Mouse (Mus musculus) hindbrain, embryonic 14.5 days (tissue): ENCODE measurements around the gene Ier5. TPM values are rescaled to one million over a fixed set of nuclear protein-coding genes. Genes with fewer than 3 reads are reported as not detected.
A peak's percentile ranks its signal among the peaks of the same experiment; 100 is the strongest.

Source experiments
- ATAC-seq: fragments of 200-750 bp; cut with Nextera tagmentation; 2 replicates; pipeline ENCODE4 v1.8.0; 2017; ENCODE audit warnings: moderate number of reproducible peaks, mild to moderate bottlenecking, moderate TSS enrichment, moderate library complexity; ENCODE audit not compliant: low FRiP score
- DNase-seq: peaks from one replicate; pipeline ENCODE4 v3.0.0-alpha.2; 2015; ENCODE audit warnings: low spot score
- H3K27ac ChIP-seq: fragments of 300-500 bp; sonication (generic); 2 replicates; pipeline ENCODE4 v1.5.1; 2014; ENCODE audit warnings: mild to moderate bottlenecking, moderate library complexity
- H3K27me3 ChIP-seq: fragments of 300-500 bp; sonication (generic); 2 replicates; pipeline ENCODE4 v1.6.1; 2014; ENCODE audit warnings: mild to moderate bottlenecking, low read length, mixed read lengths; ENCODE audit not compliant: control insufficient read depth, insufficient read depth
- H3K36me3 ChIP-seq: fragments of 300-500 bp; sonication (generic); replicated peaks from 2 replicates; pipeline ENCODE4 v1.6.1; 2014; ENCODE audit not compliant: control insufficient read depth, insufficient read depth
- H3K4me1 ChIP-seq: fragments of 300-500 bp; sonication (generic); replicated peaks from 2 replicates; pipeline ENCODE4 v1.6.1; 2014; ENCODE audit warnings: antibody characterized with exemption, low read length, mixed read lengths; ENCODE audit not compliant: control insufficient read depth, insufficient read depth
- H3K4me2 ChIP-seq: fragments of 300-500 bp; sonication (generic); replicated peaks from 2 replicates; pipeline ENCODE4 v1.6.1; 2014; ENCODE audit warnings: mild to moderate bottlenecking, moderate library complexity
- H3K4me3 ChIP-seq: fragments of 300-500 bp; sonication (generic); replicated peaks from 2 replicates; pipeline ENCODE4 v1.5.1; 2014; ENCODE audit warnings: mild to moderate bottlenecking, low read length
- H3K9ac ChIP-seq: fragments of 300-500 bp; sonication (generic); 2 replicates; pipeline ENCODE4 v1.6.1; 2014
- H3K9me3 ChIP-seq: fragments of 300-500 bp; sonication (generic); 2 replicates; pipeline ENCODE4 v1.6.1; 2016; ENCODE audit warnings: low read length; ENCODE audit not compliant: control insufficient read depth
- WGBS: fragments of 180-500 bp; shearing (Covaris S2); extraction: QIAGEN DNeasy Blood & Tissue Kit; methylation state at CpG from one replicate; pipeline ENCODE4 v1.1.7; 2014; 5-methylcytosine and 5-hydroxymethylcytosine counted together
- polyA plus RNA-seq: library from polyadenylated mRNA; unstranded; fragments of >200 nt; fragmentation: Nextera tagmentation; extraction: Ambion mirVana; gene quantifications from 2 replicates; pipeline ENCODE4 v1.2.1, GENCODE M21; 2014

The Ier5 gene
- polyA plus RNA-seq, 1 experiment from 2014 or later: 10.5 TPM

DNA sequence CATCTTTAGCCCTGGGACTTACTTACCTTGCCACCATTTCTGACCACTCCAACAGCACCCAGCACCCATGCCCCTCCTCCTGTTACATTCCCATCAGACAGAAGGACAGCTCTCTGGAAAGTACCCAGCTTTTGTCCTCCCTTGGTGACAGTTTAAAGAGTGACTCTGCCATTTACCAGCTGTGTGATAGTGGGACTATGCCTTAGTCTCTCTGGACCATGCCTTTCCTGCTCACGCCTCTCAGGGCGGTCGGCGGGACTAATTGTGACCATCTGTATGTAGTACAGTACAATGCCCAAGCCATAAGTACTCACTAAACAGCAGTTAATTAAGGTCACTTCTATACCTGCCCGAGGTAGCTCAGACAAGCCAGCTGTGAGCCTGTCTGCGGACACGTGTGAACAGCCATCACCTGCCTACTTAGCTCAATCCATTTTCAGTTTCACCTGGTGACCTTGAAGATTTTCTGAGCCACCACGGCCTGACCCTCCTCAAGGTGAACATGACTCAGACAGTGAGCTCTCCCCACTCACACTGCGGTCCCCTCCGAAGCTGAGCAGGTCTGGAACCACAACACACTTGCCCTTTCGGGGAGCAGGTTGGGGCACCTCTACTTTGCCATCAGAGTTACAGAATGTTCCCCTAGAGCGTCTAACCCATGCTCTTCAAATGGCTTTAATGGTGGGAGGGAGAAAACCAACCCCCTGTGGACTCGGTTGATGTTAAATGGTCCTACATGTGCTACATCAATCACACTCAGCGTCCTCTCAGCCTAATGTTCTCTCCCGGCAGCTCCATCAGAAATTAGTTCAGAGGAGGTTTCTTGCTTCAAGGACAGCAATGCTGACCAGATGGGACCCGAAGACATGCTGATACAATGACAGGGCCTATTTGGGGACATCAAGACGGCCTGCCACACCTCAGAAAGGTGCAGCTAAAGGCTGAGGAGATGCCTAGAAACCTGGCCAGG lies 38.3 kb downstream of the Ier5 start:
- no peak for DNase-seq
- H3K9ac ChIP-seq: no peak overlapping the region
- peak; percentile 25; the same call in 1 of the 2 replicates for ATAC-seq
- no peak overlapping the region for H3K4me3 ChIP-seq
- H3K27me3 ChIP-seq: no peaks in the 10 kb centered on the region
- peaks cover 13% of the 10 kb centered on the region; the same call in 1 of the 2 replicates for H3K4me1 ChIP-seq
- H3K9me3 ChIP-seq: no peaks in the 10 kb centered on the region
- 66% methylated on average over 17 of the region's 17 CpGs for WGBS
- no peak overlapping the region for H3K27ac ChIP-seq
- H3K4me2 ChIP-seq: no peak overlapping the region
- H3K36me3 ChIP-seq: no peaks in the 10 kb centered on the region

DNA sequence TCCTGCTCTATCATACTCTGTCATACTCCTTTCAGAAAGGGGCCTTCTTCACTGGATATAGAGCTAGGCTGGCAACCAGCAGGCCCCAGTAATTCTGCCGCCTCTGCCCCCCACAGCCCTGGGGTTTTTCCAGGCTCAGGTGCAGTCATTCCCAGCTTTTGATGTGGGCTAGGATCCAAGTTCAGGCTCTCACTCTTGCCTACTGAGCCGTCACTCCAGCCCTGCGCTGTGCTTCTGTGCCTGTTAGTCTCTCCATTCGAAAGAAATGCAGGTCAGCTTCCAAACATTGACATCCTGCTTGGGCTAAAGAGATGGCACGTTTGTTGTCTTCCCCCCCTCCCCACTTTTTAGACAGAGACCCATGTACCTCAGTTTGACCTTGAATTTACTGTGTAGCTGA lies 39.2 kb downstream of the Ier5 start:
- Histone ChIP-seq H3K27ac (peak overlapping the region; percentile 7), H3K36me3 (no peaks in the 10 kb centered on the region), H3K4me3 (no peak overlapping the region), H3K27me3 (no peaks in the 10 kb centered on the region), H3K9ac (no peak overlapping the region), H3K4me2 (no peak overlapping the region), H3K9me3 (no peaks in the 10 kb centered on the region), H3K4me1 (peaks cover 13% of the 10 kb centered on the region; the same call in 1 of the 2 replicates)
- no peak for DNase-seq
- ATAC-seq: 0 out of 2 replicates have a peak, but pooled peaks have one; percentile 31
- 51% methylated on average over 5 of the region's 5 CpGs for WGBS

GRCm38 (mm10) chr1:155059505-155059904 lies 39.9 kb downstream of the Ier5 start:
- peak overlapping the region; percentile 7; the same call in 1 of the 2 replicates for H3K27ac ChIP-seq
- H3K4me1 ChIP-seq: peaks cover 13% of the 10 kb centered on the region; the same call in 1 of the 2 replicates
- DNase-seq: no peak
- H3K9me3 ChIP-seq: no peaks in the 10 kb centered on the region
- no peaks in the 10 kb centered on the region for H3K36me3 ChIP-seq
- WGBS: 38% methylated on average over 14 of the region's 14 CpGs
- no peak for ATAC-seq
- no peak overlapping the region for H3K4me3 ChIP-seq
- no peak overlapping the region for H3K4me2 ChIP-seq
- H3K9ac ChIP-seq: 0 out of 2 replicates have a peak overlapping the region, but pooled peaks have one; percentile 6
- no peaks in the 10 kb centered on the region for H3K27me3 ChIP-seq

DNA sequence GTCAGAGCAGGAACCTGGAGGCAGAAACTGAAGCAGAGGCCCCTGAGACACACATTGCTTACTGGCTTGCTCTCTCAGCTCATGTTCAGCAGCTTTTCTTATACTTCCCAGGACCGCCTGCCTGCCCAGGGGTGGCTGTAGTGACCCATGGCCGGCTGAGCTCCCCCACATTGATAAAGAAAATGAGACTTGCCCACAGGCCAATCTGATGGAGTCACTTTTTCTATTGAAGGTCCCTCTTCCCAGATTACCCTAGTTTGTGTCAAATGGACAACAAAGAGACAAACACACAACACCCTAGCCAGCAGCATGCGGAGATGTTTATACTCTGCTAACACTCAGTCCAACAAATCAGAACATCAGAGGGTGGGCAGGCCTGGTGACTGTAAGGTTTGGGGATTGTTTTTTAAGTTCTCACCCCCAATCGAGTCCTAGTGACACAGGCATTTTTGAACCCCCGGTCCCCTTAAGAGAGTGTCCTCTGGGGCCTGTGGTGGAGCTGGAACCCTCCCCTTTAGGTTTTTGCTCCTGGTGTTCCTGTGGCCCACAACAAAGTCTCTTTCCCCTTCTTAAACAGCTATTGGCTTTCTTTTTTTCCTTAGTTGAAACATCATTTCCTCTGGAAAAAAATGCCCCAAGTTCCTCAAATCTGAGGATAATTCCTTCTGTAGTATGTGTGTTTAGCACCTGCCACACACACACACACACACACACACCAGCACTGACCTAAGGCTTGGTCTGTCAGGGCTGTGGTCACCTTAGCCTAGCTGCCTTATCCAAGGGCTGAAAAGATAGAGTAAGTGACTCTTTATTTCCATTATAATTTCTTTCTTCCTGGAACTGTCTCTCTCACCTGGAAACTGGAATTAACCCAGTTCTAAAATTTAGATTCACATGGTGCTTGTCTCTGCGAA lies 41.1 kb downstream of the Ier5 start:
- ATAC-seq: no peak
- no peak overlapping the region for H3K9ac ChIP-seq
- H3K9me3 ChIP-seq: no peaks in the 10 kb centered on the region
- DNase-seq: no peak
- H3K4me2 ChIP-seq: no peak overlapping the region
- 69% methylated on average over 6 of the region's 6 CpGs for WGBS
- H3K27me3 ChIP-seq: no peaks in the 10 kb centered on the region
- H3K36me3 ChIP-seq: no peaks in the 10 kb centered on the region
- peaks cover 13% of the 10 kb centered on the region; the same call in 1 of the 2 replicates for H3K4me1 ChIP-seq
- no peak overlapping the region for H3K27ac ChIP-seq
- H3K4me3 ChIP-seq: no peak overlapping the region

- H3K9ac ChIP-seq: no peak overlapping the region
- no peaks in the 10 kb centered on the region for H3K27me3 ChIP-seq
- ATAC-seq (no peak), DNase-seq (no peak)
- H3K36me3 ChIP-seq: no peaks in the 10 kb centered on the region
- peaks cover 28% of the 10 kb centered on the region for H3K4me1 ChIP-seq
- no peak overlapping the region for H3K4me3 ChIP-seq
- no peak overlapping the region for H3K4me2 ChIP-seq
- no peak overlapping the region for H3K27ac ChIP-seq
- H3K9me3 ChIP-seq: no peaks in the 10 kb centered on the region
- 95% methylated on average over 1 of the region's 1 CpGs for WGBS
These were observed 43.3 kb downstream of the Ier5 start for GRCm38 (mm10) chr1:155056166-155056565.

GRCm38 (mm10) chr1:155055041-155055440 lies 44.4 kb downstream of the Ier5 start:
- H3K4me1 ChIP-seq: peaks cover 31% of the 10 kb centered on the region
- H3K27ac ChIP-seq: no peak overlapping the region
- no peak overlapping the region for H3K4me3 ChIP-seq
- no peak overlapping the region for H3K4me2 ChIP-seq
- no peaks in the 10 kb centered on the region for H3K27me3 ChIP-seq
- DNase-seq: no peak
- 49% methylated on average over 3 of the region's 3 CpGs for WGBS
- H3K9me3 ChIP-seq: no peaks in the 10 kb centered on the region
- no peak for ATAC-seq
- no peak overlapping the region for H3K9ac ChIP-seq
- H3K36me3 ChIP-seq: no peaks in the 10 kb centered on the region

- ATAC-seq (no peak), DNase-seq (no peak)
- peaks cover 27% of the 10 kb centered on the region for H3K4me1 ChIP-seq
- no peak overlapping the region for H3K27ac ChIP-seq
- WGBS: 59% methylated on average over 6 of the region's 6 CpGs
- H3K4me2 ChIP-seq: no peak overlapping the region
- no peak overlapping the region for H3K9ac ChIP-seq
- no peaks in the 10 kb centered on the region for H3K27me3 ChIP-seq
- no peaks in the 10 kb centered on the region for H3K9me3 ChIP-seq
- no peak overlapping the region for H3K4me3 ChIP-seq
- H3K36me3 ChIP-seq: no peaks in the 10 kb centered on the region
These were observed 45.0 kb downstream of the Ier5 start for GRCm38 (mm10) chr1:155054366-155054965.

DNA sequence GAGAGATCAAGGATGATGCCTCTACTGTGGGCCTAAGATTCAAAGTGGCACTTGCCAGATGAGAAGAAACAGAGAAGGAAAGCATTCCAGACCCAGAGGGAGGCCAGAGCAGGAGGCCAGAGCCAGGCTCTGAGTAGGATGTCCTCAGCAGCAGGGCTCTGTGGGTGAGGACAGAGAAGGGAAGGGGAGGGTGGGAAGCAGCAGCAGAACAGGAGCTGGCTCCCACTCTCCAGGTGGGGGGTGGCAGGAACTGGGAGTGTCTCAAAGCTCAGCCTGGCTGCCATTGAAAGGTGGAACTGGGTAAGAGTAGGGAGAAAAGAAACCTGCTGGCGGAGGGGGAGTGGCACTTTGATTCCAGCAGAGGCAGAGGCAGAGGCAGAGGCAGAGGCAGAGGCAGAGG lies 46.1 kb downstream of the Ier5 start:
- H3K27ac ChIP-seq: no peak overlapping the region
- H3K4me2 ChIP-seq: no peak overlapping the region
- ATAC-seq: no peak
- DNase-seq: no peak
- H3K27me3 ChIP-seq: no peaks in the 10 kb centered on the region
- no peaks in the 10 kb centered on the region for H3K9me3 ChIP-seq
- H3K9ac ChIP-seq: no peak overlapping the region
- WGBS: 92% methylated on average over 1 of the region's 1 CpGs
- H3K4me3 ChIP-seq: no peak overlapping the region
- no peaks in the 10 kb centered on the region for H3K36me3 ChIP-seq
- H3K4me1 ChIP-seq: peaks cover 21% of the 10 kb centered on the region
